ENCODE assay signal across 8 mouse cellular contexts in the genomic region with DNA sequence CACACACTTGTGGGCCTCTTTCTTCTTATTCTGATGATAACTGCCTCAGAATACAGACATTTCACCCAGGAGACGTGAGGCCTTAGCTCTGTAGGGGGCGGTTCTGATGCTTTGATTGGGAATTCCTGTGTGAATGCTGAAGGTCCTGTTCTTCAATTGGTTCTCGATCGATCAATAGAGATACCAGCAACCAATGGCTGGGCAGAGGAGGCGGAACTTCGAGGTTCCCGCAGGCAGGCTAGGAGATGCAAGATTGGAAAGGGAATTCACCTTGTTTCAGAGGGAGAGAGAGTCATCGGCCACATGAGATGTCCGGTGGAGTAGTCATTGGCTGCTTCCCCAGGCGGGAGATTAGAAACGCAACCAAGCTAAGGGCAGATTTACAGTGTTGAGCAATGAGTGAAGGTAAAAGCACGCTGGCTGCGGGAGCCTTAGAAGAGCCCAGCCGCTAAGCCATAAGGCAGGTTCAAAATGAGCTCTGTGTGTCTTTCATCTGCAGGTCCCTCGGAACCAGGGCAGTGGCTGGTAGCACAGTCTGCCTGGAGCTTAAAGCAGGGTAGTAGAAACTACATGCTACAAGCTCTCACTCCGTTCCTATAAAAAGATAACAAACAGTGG.
DNase-seq lines count a peak whose midpoint lies in the region; ATAC-seq lines count a peak whose summit lies in the region.

No protein-coding gene starts in this region.

- no peaks in the 10 kb centered on the region for H3K27me3 ChIP-seq in forebrain, embryonic 11.5 days (ENCODE audit: control insufficient read depth, insufficient read depth, low read length)
- H3K27me3 ChIP-seq in midbrain, embryonic 15.5 days (replicated peaks) = no peaks in the 10 kb centered on the region

- peak overlapping the region; percentile 33 for H3K4me3 ChIP-seq in forebrain, embryonic 11.5 days (ENCODE audit: low read depth, low read length)
- peak overlapping the region; percentile 33 for H3K4me3 ChIP-seq in midbrain, embryonic 15.5 days

- peak; percentile 23 for DNase-seq in adrenal gland, postnatal 10 days
- no peak for DNase-seq in adrenal gland, postnatal 25 days
- peak; percentile 86 for DNase-seq in ZHBTc4 (ENCODE audit: low read depth, low spot score)
- peak; percentile 75 for DNase-seq in forebrain, embryonic 11.5 days (ENCODE audit: low spot score)
- DNase-seq in layer of hippocampus, adult 9-11 months = peak; percentile 74
- DNase-seq in yolk sac, embryonic 10.5 days (ENCODE audit: low spot score) = peak; percentile 70
- no peak for DNase-seq in urinary bladder, postnatal 10 days (ENCODE audit: low spot score)

- no peaks in the 10 kb centered on the region for H3K9me3 ChIP-seq in forebrain, embryonic 11.5 days (ENCODE audit: control insufficient read depth, low read length)
- H3K9me3 ChIP-seq in midbrain, embryonic 15.5 days = no peaks in the 10 kb centered on the region

- peak; percentile 97 for ATAC-seq in forebrain, embryonic 11.5 days (replicated peaks; ENCODE audit: low FRiP score)
- peak; percentile 97 for ATAC-seq in midbrain, embryonic 15.5 days (replicated peaks)

- no peaks in the 10 kb centered on the region for H3K36me3 ChIP-seq in forebrain, embryonic 11.5 days (ENCODE audit: control insufficient read depth, insufficient read depth, low read length)
- H3K36me3 ChIP-seq in midbrain, embryonic 15.5 days (replicated peaks) = no peaks in the 10 kb centered on the region

- no peaks in the 10 kb centered on the region for H3K4me1 ChIP-seq in forebrain, embryonic 11.5 days (replicated peaks; ENCODE audit: control insufficient read depth, insufficient read depth, low read length)
- peaks cover 11% of the 10 kb centered on the region for H3K4me1 ChIP-seq in midbrain, embryonic 15.5 days

- peak overlapping the region; percentile 54 for H3K4me2 ChIP-seq in forebrain, embryonic 11.5 days (ENCODE audit: low read depth, low read length, severe bottlenecking)
- H3K4me2 ChIP-seq in midbrain, embryonic 15.5 days = peak overlapping the region; percentile 44

- peak overlapping the region; percentile 57; the same call in 1 of the 2 replicates for H3K9ac ChIP-seq in forebrain, embryonic 11.5 days (ENCODE audit: low read length)
- peak overlapping the region; percentile 14 for H3K9ac ChIP-seq in midbrain, embryonic 15.5 days

- no peak overlapping the region; the same call in 1 of the 2 replicates for H3K27ac ChIP-seq in forebrain, embryonic 11.5 days (ENCODE audit: low read depth, low read length)
- H3K27ac ChIP-seq in midbrain, embryonic 15.5 days = peak overlapping the region; percentile 72

- WGBS in forebrain, embryonic 11.5 days = 18% methylated on average over 16 of the region's 16 CpGs
- 16% methylated on average over 16 of the region's 16 CpGs for WGBS in midbrain, embryonic 15.5 days

Comparison
In these comparisons a context has a peak if more than half of its experiments do, and no peak if none do; other contexts are left out.
1. DNase-seq: peak in adrenal gland, postnatal 10 days (single experiment), ZHBTc4 (single experiment), forebrain, embryonic 11.5 days (single experiment), layer of hippocampus, adult 9-11 months (single experiment) and yolk sac, embryonic 10.5 days (single experiment); none in adrenal gland, postnatal 25 days (single experiment) and urinary bladder, postnatal 10 days (single experiment).